Mouse (Mus musculus) right cerebral cortex, postnatal 4 days (tissue): Measurements from ENCODE around the gene Tm9sf3.

Experiments
- DNase-seq: peaks from one replicate; pipeline ENCODE4 v3.0.0-alpha.2; 2022

The Tm9sf3 gene

DNA sequence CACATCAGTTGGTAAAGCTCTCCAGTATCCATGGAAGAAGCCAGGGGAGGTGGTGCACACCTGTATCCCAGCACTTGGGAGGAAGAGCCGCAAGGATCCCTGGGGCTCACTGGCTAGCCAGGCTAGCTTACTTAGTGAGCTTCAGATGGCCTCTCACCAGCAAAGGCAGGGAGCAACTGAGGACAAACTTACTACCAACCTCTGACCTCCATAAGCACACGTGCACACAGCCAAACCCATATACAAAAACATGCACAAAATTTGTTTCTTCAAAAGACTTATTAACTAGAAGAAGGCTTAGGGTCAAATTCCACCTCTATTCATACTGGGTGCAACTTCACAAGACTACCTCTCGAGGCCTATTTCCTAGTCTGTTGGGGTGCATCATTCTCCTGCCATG lies 3.1 kb downstream of the Tm9sf3 start:
- no peak for DNase-seq

DNA sequence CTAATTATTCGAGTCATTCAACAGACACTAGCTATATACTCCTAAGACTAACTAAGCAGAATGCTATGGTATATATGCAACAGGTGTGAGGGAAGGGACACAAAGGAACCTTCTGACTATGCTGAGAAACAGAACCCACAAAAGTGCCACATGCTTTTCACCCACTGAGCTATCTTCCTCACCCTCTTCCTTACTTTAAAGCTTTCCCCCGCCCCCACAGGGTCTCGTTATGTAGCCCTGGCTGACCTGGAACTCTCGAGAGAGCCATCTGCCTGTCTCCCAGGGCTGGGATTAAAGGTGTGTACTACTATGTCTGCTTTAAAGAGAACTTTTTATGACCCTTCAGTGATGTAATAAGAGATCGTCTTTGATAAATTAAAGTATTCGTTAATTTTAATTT lies 4.5 kb downstream of the Tm9sf3 start:
- no peak for DNase-seq

DNA sequence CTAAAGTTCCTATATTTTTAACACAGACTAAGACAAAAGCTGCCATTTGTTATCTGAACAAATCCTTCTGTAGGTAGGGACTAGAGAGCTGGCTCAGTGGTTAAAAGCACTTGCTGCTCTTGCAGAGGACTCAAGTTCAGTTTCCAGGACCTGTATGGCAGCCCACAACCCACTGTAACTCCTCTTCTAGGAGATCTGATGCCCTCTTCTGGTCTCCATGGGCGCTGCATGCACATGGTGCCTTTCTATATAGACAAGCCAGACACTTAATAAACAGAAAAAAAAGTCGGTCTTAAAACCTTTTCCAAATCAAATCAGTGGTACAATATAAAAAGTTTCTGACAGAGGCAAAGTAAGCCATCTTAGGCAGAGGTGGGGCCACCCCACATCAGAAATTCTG lies 5.1 kb downstream of the Tm9sf3 start:
- DNase-seq, result peak; percentile 23

DNA sequence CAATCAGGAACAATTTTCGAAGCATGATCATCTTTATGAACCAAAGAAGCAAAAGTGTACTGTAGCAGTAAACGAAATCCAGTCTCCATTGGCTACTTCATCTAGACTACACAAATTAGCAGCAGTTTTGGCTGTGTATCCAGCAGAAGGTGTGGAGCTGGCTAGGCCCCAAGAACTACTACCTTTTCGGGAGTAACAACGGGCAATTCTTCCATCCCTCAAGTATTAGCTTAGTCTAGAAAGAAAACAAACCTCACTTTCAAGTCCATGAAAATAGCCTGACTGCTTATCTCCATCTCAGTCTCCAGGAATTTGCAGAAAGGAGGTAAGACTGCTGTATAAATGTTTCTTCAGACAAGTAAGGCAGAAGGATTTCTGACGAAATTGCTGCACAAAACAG lies 9.2 kb downstream of the Tm9sf3 start:
- no peak for DNase-seq

DNA sequence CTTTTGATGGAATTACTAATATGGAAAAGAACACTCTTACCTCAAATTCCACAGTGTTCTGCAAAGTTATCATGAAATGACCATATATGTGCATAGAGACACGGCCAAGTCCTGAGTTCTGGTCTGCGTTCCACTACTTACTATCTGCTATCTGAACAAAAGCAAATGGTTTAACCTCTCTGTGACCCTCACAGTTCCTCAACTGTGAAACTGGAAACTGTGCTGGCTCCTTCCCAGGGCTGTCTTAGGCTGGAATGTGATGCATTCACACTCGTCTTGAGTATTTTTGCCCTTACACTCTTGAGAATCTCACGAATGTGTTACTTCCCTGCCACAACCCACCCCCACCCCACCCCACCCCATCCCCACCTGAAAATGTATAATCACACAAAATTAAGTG lies 14.8 kb downstream of the Tm9sf3 start:
- no peak for DNase-seq

DNA sequence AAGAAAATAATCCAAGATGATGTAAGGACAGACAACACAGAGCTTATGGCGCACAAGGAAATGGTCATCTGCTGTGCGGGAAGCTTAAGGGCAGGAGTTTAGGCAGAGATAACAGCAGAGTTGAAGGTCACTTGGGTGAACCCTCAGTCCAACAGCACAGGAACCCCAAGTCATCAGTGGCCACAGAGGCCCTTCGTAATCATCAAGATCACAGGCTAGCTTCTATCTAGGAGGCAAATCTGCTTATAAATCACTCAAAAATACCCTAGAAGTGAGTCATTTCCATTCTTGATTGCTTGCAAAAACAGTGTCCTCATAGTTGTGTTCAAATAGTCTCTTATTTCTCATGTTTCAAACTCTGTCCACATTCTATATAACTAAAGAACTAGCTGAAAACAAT lies 15.5 kb downstream of the Tm9sf3 start:
- DNase-seq, result no peak

DNA sequence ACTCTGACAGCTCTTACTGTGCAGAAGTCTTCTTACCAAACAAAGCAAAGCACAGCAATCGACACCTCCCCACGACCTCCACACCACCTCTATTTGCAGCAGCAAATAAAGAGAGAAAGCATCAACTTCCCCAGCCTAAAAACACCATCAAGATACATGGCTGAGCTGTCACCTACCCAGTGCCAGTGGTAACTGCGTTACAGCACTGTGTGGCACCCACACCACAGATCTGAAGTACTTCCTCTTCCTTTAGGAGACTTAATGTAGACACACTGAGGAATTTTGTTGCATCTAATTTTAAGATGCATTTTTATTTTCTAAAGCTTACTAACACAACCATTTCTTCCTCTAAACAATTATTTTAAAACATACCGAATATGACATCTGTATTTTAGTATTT lies 17.5 kb downstream of the Tm9sf3 start:
- DNase-seq, result no peak

DNA sequence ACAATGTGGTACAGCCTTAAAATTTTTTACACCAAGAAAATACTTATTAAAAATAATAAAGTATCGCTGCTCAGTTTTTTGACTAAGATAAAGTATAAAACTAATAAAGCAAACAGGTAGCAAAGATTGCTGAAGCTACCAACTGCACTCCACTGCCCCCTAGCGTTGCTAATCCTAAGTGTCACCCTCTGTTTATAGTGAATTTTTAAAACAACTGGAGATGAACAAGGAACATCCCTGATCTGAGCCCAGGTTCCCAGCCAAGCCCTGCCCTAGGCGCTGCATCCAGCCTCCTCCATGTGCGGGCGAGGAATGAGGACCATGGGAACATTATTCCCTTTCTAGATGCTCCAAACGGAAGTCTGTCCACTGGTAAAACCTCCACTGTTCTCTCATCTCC lies 19.2 kb downstream of the Tm9sf3 start:
- peak; percentile 72 for DNase-seq

DNA sequence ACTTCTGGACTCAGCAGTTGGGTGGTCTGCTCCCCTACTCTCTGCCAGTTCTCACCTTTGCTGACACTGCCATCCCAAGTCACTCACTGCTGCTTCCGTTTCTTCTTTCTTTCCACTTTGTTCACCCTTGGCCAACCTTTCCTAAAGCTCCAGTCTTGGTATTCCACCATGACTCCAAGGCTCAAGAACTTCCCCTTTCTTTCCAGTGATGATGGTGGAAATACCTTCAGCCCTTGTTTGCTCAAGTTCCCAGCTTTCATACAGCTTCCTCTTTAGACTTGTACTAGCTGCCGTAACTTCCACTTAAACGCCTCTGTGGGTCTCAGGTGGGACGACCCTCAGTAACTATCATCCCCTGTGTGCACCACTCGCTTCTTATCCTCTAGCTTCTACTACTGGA lies 21.8 kb downstream of the Tm9sf3 start:
- DNase-seq, result no peak

DNA sequence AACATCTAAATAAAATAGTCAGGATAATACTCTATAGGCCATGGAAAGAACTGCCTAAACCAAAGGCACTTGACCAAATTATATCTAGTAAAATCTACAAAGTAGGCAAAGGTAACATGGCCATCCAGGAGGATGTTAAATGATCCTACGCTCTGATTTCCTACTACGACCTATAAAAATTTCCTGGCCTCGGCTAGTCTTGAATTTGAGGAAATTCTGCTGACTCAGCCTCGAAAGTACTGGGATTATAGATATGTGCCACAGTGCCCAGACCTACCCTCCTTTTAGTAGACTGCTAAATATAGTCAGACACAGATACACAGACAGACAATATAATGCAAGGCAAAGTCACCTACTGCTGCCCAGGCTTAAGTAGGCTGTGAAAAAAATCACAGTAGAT lies 30.1 kb downstream of the Tm9sf3 start:
- no peak for DNase-seq

DNA sequence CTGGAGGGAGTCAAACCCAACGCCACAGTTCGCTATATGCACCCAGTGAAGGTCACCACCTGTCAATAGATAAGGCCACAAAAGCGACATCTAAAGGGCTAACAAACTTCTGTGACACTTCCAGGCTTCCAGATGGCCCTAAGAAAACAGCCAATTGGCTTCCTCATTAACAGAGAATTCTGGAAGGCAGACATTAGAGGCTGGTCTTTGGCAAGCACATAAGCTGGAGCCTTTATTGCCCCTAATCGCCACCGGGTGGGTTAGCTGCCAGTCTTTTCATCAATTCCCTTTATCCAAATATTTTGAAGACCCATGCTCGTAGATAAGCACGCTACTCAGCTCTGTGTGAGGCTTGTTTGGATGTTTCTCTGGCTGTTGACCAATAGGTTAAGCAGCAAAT lies 55.5 kb downstream of the Tm9sf3 start:
- DNase-seq, result no peak

DNA sequence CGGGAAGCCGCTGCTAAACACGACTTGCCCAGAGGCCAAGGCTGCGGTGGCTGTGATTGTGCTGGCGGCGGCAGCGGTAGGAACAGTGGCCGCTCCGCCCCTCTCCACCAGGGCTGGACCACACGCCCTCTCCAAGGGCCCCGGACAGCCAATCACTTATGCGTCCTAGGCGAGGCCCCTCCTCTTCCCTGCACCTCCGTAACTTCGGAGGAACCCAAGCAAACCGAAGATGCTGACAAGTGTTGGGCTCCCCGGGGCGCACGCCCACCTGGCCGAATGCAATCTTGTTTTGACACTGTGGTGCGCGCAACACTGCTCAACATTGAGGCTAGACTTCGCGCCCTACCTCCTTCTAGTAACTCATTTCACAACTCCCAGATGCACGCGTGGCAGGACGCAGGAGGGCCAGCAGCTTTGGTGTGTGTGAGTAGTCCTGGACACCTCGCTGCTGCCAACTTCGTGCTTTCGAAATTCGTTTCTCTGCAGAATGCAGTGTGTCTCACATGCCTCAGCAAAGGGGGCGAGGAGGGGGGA lies 56.9 kb downstream of the Tm9sf3 start, which contains the start of gene Tll2:
Gene Tll2 (minus strand): TSS at position 25 of the 534 bp plus-strand sequence.
- peak; percentile 27 for DNase-seq

DNA sequence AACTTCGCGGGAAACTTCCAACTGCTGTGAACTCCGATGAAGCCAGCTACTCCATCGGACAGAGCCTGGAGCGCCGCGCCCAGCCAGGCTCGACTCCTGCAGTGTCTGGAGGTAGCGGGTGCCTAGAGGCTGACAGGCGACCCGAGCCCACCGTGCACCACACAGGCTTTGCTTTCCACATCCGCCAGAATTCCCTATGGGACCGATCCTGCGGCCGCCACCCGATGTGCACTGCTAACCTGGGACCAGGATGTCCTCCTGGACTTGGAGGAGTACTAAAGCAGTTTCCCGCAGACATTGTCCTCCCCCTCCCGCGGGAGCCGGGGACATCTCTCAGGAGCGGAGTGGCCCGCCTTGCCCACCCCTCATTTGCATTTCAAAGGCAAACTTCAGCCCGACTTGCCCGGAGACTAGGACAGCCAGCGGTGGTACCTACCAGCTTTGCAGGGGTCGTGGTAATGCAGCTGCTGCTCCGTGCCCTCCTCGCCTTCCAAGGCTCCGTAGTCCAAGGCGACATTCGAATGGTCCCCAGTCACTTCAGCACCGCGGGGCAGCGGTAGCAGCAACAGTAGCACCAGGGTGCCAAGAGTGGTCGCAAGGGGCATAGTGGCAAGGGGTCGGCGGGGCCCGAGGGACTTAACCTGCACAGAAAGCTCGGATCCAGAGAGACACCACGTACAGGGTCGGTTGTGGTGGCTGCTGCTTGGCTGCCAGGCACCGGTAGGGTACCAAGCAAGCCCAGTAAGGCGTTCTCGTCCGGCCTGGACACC lies 57.6 kb downstream of the Tm9sf3 start:
- no peak for DNase-seq

DNA sequence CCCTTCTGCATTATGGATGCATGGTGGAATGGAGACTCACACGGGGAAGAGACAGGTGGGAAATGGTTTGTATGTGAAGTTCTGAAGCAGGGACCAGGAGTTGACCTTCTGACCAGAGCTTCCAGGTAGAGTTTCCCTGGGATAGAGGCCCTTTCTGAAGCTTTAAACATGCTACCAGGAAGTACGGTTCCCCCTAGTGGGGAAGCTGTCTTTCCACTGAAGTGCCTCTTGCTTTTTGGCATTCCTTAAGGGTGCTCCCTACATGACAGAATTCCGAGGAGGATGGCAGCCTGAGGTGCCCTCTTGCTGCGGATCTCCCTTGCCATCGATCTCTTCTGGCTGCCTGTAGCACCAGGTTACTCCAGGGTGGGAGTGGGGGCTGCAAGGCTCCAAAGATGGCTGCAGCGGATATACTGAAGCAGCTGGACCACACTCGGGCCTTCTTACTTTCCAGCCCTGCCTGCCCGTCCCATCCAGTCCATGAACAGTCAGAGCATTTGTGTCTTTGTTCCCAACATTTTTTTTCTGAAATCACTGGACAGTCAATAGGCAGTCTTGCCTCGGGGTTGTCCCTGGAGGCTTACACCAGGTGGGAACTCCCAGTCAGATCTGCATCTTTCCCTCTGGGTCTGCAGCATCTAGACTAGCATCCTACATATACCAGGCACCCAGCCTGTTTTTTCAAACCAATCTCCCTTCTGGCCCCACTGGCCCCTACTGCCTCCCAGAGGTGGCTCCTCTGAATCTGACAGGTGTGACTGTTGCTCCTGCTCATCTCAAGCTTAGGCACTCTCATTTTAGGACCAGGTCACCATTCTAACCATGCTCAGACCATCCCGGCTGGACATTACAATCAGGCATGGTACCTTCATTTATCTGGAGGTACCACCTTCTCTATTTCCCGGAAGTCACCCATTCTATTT lies 59.4 kb downstream of the Tm9sf3 start:
- DNase-seq, result no peak

DNA sequence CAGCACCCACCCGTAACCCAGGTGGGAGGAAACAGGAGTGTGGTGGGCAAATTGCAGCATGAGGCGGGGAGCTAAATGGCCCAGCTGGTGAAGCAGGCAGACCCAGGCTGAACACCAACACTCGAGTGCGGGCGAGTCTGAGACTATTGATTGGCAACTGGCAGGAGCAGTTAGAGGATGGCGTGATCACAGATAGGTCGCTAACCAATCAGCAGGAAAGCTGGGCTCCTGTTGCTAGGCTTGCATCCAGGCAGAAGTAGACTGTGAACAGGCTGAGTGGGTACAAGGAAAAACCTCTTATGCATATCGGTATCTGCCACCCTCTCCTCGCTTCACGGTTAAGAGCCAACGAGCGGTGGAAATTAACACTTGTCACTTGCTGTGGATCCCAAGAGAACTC lies 66.2 kb downstream of the Tm9sf3 start:
- DNase-seq, result no peak

DNA sequence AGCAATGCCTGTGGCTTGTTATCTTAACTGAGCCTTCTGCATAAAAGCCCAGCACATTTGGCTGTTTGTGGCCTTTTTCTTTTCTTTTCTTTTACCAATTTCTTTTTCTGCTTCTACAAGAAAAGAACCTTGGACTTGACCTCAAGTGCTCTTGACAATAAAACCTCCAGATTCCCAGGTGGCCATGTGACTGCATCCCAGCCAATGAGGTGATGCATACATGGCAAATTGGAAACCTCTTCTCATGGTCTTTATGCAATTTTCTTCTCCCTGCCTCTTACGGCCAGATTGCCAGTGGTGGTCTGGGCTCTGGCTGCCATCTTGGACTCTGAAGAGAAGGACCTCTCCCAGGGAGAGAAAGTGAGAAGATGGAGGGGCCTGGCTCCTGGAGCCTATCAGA lies 70.4 kb downstream of the Tm9sf3 start:
- DNase-seq, result no peak

DNA sequence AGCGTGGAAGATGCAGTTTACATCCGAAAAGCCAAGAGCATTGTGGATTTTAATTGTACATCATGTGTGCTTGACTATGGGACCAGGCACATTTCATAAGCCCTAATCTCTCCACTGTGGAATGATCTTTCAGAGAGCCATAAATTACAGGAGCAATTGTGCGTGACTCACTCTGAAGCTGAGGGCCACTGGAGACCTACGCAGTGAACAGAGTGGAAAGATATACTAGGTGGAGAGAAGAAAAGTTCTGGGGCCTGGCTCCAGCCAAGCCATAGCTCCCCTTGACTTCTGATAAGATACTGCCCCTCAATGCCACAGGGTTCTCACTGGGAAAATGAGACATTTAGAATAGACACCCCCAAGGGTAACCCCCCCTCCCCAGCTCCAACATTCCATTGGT lies 70.8 kb downstream of the Tm9sf3 start:
- no peak for DNase-seq

DNA sequence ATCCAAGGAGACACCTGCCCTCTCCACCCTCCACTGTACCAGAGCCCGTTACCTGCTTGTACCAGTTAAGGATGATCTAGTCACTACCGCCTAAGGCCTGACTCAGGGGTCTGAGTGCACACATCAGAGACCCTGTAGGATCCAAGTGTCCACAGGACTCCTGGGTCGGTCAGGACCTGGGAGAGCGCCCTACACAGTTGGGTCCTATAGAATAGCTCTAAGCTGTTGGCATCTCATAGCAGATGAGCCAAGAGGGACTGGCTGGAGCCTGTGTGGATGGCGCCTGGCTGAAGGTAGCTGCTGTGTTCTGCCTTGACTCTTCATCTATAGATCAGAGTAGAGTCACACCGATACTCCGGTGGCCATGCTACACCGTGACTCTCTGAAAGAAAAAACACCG lies 72.1 kb downstream of the Tm9sf3 start:
- no peak for DNase-seq

DNA sequence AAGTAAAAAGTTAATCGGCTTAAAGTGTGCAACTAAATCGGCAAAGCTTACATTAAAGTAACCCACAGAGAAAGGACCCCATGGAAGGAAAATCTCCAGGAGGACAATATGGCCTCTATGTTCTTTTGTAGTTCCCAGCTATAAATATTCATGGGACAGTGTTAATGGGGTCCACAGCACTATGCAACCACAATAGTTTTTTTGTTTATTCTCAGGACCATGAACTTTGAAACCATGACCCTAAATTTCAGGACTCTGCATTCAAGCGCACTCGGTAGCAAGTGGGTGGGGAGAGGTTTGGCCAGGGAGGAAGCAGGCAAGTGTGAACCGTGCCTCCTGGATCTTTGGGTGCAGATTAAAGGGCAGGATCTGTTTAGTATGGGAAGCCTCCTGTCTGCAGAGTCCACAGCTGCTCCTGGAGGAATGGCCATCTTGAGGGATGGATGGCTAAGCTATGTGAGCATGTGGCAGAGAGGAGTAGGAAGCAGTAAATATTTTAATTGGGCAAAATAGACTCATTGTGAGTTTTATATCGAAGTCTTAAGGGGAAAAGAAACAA lies 72.8 kb downstream of the Tm9sf3 start:
- DNase-seq, result no peak

DNA sequence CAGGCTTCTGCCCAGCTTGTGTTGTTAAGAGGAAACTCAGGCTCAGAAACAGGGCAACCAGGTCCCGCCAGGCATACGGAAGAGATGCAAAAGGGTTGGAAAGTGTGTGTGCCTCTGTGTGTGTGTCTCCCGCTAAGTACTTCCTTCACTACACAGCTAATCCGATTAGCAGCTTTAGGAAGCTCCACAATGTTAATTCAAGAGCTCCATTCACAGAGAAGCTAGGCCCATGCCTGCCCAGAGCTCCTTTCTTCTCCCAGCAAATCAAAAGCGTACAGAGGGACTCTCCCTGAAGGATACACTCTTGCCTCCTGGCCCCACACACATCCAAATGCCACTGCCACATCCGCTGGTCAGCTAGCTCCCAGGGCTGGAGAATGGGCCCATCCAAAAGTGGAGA lies 86.5 kb downstream of the Tm9sf3 start:
- DNase-seq, result no peak

DNA sequence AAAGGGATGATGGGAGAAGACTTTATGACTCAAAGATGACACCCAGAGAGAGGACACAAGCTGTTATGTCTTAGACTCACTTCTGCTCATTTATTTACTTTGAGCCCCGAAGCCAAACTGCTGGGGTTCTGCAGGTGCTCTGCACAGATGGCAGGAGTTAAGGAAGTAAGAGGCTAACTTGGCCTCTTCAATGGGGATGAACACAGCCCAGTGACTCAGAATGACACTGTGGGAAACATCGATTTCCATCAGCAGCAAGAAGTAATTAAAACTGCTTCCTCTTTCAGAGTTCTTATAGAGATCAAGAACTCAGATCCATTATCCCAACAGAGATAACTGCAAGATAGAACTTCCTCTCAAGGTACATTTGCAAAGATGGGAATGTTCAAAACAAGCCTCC lies 86.9 kb downstream of the Tm9sf3 start:
- no peak for DNase-seq

DNA sequence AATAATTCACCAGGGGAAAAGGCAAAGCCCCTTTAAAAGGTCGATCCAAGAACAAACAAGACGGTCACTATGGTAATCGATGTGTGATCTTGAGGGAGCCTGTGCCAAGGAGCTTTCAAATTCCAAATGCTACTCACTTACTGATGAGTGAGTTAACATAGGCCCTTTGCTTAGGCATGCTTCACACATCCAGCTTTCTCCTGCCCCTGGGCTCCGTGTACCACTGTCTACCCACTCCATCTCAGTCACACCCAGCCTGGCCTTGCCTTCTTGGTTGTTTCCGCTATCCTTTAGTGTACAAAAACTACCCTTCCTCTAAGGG lies 97.9 kb downstream of the Tm9sf3 start:
- no peak for DNase-seq

DNA sequence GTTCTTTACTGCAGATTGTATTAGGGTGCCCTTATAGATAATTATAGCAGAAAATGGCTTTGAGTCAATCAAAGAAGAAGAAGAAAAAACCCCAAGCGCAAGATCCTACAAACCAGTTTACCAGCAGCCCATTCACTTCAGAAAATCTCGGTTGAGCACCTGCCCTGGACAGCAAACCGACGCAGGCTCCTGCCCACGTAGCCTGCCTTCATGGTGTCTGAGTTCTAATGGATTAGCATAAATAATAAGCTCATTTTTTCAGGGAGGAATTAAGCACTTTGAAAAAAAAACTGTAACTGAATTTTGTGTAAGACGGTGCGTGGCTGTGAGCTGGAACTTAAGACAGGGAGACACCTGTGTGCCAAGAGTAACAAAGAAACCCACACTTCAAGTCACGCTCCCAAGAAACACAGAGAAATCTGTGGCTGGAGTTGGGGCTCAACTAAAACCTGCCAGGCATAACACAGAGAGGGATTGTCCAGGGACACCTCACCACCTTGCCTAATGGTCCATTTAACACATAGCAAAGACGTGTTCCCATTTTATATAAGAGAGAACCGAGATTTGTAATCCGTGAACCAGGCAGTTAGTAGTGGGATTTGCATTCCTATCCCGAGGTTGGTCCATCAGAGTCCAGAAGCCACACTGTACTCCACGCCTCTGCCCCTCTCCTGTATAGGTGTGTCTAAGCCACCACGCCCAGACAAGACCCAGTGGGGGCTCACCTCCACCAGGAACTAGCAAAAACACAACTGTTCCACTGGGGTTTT lies 98.5 kb downstream of the Tm9sf3 start:
- DNase-seq, result no peak
